Mouse (Mus musculus): Measurements from ENCODE around the gene Ahcyl2. TPM values are rescaled to one million over a fixed set of nuclear protein-coding genes. Genes with fewer than 3 reads are reported as not detected.

Gene Ahcyl2
- total and polyA plus RNA-seq, 3 experiments = 50.0 to 204 (median 184) TPM

DNA sequence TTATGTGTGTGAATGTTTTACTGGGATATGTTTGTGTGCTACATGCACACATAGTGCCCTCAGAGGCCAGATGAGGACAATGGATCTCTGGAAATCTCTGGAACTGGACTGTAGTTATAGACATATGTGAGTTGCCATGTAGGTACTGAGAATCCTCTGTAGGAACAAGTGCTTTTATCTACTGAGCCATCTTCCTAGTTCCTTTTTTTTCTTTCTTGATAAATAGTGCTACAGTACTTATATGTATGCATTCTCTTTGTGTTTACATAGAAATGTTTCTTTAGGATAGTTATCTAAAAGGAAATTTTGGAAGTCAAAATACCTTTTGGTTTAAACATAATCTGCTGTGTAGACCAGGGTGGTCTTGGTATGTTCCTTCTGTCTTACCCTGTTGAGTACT, 12.3 kb downstream of the Ahcyl2 start:
- Histone ChIP-seq H3K9ac (ENCODE audit: insufficient read depth, low read depth) (no peak overlapping the region), H3K4me1 (ENCODE audit: control insufficient read depth in 1 of 2, insufficient read depth in 2 of 2) (peaks cover 0 to 52% of the 10 kb centered on the region in 2 experiments; a peak in 2 of 4 replicates), H3K4me3 (replicated peaks in 1 of 3; ENCODE audit: low read depth in 2 of 3, low read length in 2 of 3, poor library complexity in 1 of 3) (no peak overlapping the region), H3K27me3 (replicated peaks) (no peaks in the 10 kb centered on the region), H3K79me2 (replicated peaks; ENCODE audit: control insufficient read depth, extremely low read depth, insufficient read depth, poor library complexity, severe bottlenecking) (peaks cover 15% of the 10 kb centered on the region), H3K9me3 (replicated peaks; ENCODE audit: low read length) (no peaks in the 10 kb centered on the region), H3K36me3 (replicated peaks in 1 of 2; ENCODE audit: control insufficient read depth in 1 of 2, insufficient read depth in 1 of 2, low read length in 1 of 2) (peaks cover 0 to 19% of the 10 kb centered on the region in 2 experiments), H3K27ac (ENCODE audit: insufficient read depth, low read depth) (no peak overlapping the region), H3K4me2 (ENCODE audit: insufficient read depth, low read depth, poor library complexity, severe bottlenecking) (no peak overlapping the region)
- no peak for TF ChIP-seq E2F4 (IDR thresholded peaks at IDR 0.05; ENCODE audit: insufficient replicate concordance, low read depth, low read length)
- TF ChIP-seq NRF1 (IDR thresholded peaks at IDR 0.05; ENCODE audit: low read depth, low read length) = no peak
- no peak for TF ChIP-seq MAX (IDR thresholded peaks at IDR 0.05; ENCODE audit: low read length)
- no peak for TF ChIP-seq BHLHE40 (IDR thresholded peaks at IDR 0.05; ENCODE audit: low read depth, low read length)
- TF ChIP-seq JUND (conservative IDR thresholded peaks at IDR 0.05; ENCODE audit: low read depth, low read length) = no peak
- no peak for TF ChIP-seq ZKSCAN1 (IDR thresholded peaks at IDR 0.05; ENCODE audit: borderline replicate concordance, low read depth, low read length)
- TF ChIP-seq SIN3A (IDR thresholded peaks at IDR 0.05; ENCODE audit: low read length) = no peak
- TF ChIP-seq ELF1 (IDR thresholded peaks at IDR 0.05; ENCODE audit: low read depth, low read length) = no peak
- no peak for TF ChIP-seq MYC (IDR thresholded peaks at IDR 0.05; ENCODE audit: low read depth, low read length)
- TF ChIP-seq ZC3H11A (IDR thresholded peaks at IDR 0.05; ENCODE audit: low read depth, low read length) = no peak
- no peak for TF ChIP-seq TBP (conservative IDR thresholded peaks at IDR 0.05; ENCODE audit: low read depth, low read length)
- no peak for TF ChIP-seq NELFE (IDR thresholded peaks at IDR 0.05; ENCODE audit: low read depth, low read length)
- no peak for TF ChIP-seq USF2 (conservative IDR thresholded peaks at IDR 0.05; ENCODE audit: low read depth, low read length)
- TF ChIP-seq IRF4 (IDR thresholded peaks at IDR 0.05; ENCODE audit: low read depth, low read length) = no peak
- TF ChIP-seq MEF2A (IDR thresholded peaks at IDR 0.05; ENCODE audit: borderline replicate concordance, low read depth, low read length) = no peak
- TF ChIP-seq PAX5 (IDR thresholded peaks at IDR 0.05; ENCODE audit: low read length) = no peak
- TF ChIP-seq SMC3 (IDR thresholded peaks at IDR 0.05; ENCODE audit: low read depth, low read length) = no peak
- no peak for TF ChIP-seq EP300 (IDR thresholded peaks at IDR 0.05; ENCODE audit: low read length)
- TF ChIP-seq CTCF (conservative IDR thresholded peaks at IDR 0.05 in 1 of 2, IDR thresholded peaks at IDR 0.05 in 1 of 2; ENCODE audit: low read depth in 2 of 2, low read length in 2 of 2) = no peak
- in situ Hi-C loops (cut with MboI; ENCODE audit: low pct_ligation_motif_present, low pct_unique_long_range_greater_than_20kb, low sequenced_read_pairs) = no loop called here
- DNase-seq (ENCODE audit: extremely low read depth) = no peak
- dilution Hi-C loops (cut with MboI; ENCODE audit: extremely low pct_ligation_motif_present, extremely low pct_unique_long_range_greater_than_20kb, low sequenced_read_pairs) = no loop called here

DNA sequence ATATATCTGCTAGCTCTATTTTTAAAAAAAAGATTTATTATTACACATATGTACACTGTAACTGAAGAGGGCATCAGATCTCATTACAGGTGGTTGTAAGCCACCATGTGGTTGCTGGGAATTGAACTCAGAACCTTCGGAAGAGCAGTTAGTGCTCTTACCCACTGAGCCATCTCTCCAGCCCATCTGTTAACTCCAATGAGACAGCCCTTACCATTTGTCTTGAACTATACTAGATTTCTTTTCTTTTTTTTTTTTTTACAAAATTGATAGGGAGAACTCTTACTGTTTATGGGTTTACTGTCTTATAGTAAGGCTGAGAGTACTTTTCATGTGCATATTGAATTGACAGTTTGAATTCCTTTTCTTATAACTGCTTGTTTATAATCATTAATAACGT, 12.8 kb downstream of the Ahcyl2 start:
- no peak overlapping the region for H3K27ac ChIP-seq (ENCODE audit: insufficient read depth, low read depth)
- peaks cover 0 to 49% of the 10 kb centered on the region in 2 experiments; a peak in 2 of 4 replicates for H3K4me1 ChIP-seq (ENCODE audit: control insufficient read depth in 1 of 2, insufficient read depth in 2 of 2)
- peaks cover 15% of the 10 kb centered on the region for H3K79me2 ChIP-seq (replicated peaks; ENCODE audit: control insufficient read depth, extremely low read depth, insufficient read depth, poor library complexity, severe bottlenecking)
- DNase-seq (ENCODE audit: extremely low read depth) = no peak
- H3K4me3 ChIP-seq (replicated peaks in 1 of 3; ENCODE audit: low read depth in 2 of 3, low read length in 2 of 3, poor library complexity in 1 of 3) = no peak overlapping the region
- peak; percentile 41; the same call in 1 of the 2 replicates for TF ChIP-seq TBP (conservative IDR thresholded peaks at IDR 0.05; ENCODE audit: low read depth, low read length)
- TF ChIP-seq POLR2AphosphoS2 (IDR thresholded peaks at IDR 0.05; ENCODE audit: low read depth, low read length) = no peak
- no peaks in the 10 kb centered on the region for H3K9me3 ChIP-seq (replicated peaks; ENCODE audit: low read length)
- H3K4me2 ChIP-seq (ENCODE audit: insufficient read depth, low read depth, poor library complexity, severe bottlenecking) = no peak overlapping the region
- no peaks in the 10 kb centered on the region for H3K27me3 ChIP-seq (replicated peaks)
- dilution Hi-C loops (cut with MboI; ENCODE audit: extremely low pct_ligation_motif_present, extremely low pct_unique_long_range_greater_than_20kb, low sequenced_read_pairs) (no loop called here), in situ Hi-C loops (cut with MboI; ENCODE audit: low pct_ligation_motif_present, low pct_unique_long_range_greater_than_20kb, low sequenced_read_pairs) (no loop called here)
- H3K9ac ChIP-seq (ENCODE audit: insufficient read depth, low read depth) = no peak overlapping the region
- peaks cover 0 to 18% of the 10 kb centered on the region in 2 experiments for H3K36me3 ChIP-seq (replicated peaks in 1 of 2; ENCODE audit: control insufficient read depth in 1 of 2, insufficient read depth in 1 of 2, low read length in 1 of 2)

Data from CH12.LX (cell line).